Mouse (Mus musculus): ENCODE measurements around the gene Ociad1. TPM values are rescaled to one million over a fixed set of nuclear protein-coding genes. Genes with fewer than 3 reads are reported as not detected.

The Ociad1 gene
- total RNA-seq, 2 experiments from 2014 or later: 94.7 to 137 TPM

Other genes starting within 250 kb of the Ociad1 start
- 635 and 792 TPM in 2 replicates for gene Fryl, start 36.2 kb upstream of the Ociad1 start, total RNA-seq (2015; ENCODE audit: low replicate concordance)
- 1,411 and 1,492 TPM in 2 replicates for gene Fryl, start 36.2 kb upstream of the Ociad1 start, total RNA-seq (2017; ENCODE audit: low replicate concordance)
- gene Ociad2, start 48.2 kb downstream of the Ociad1 start, total RNA-seq (2015; ENCODE audit: low replicate concordance): not detected in 2 replicates
- gene Ociad2, start 48.2 kb downstream of the Ociad1 start, total RNA-seq (2017; ENCODE audit: low replicate concordance): not detected in 2 replicates
- not detected in 2 replicates for gene Cwh43, start 113.3 kb downstream of the Ociad1 start, total RNA-seq (2015; ENCODE audit: low replicate concordance)
- gene Cwh43, start 113.3 kb downstream of the Ociad1 start, total RNA-seq (2017; ENCODE audit: low replicate concordance): not detected in 2 replicates
- 0.21 and 1.3 TPM in 2 replicates for gene Dcun1d4, start 188.2 kb downstream of the Ociad1 start, total RNA-seq (2015; ENCODE audit: low replicate concordance)
- gene Dcun1d4, start 188.2 kb downstream of the Ociad1 start, total RNA-seq (2017; ENCODE audit: low replicate concordance): 0.70 and 7.4 TPM in 2 replicates

Data from erythroblast, adult 5-6 weeks (primary cell).